Mouse (Mus musculus) forebrain, embryonic 16.5 days (tissue): ENCODE data around the gene Cux2. TPM values are rescaled to one million over a fixed set of nuclear protein-coding genes. Genes with fewer than 3 reads are reported as not detected.
A peak's percentile ranks its signal among the peaks of the same experiment; 100 is the strongest.

ENCODE experiments used
- ATAC-seq: fragments of 200-750 bp; cut with Nextera tagmentation; 2 replicates; pipeline ENCODE4 v1.8.0; 2017; ENCODE audit warnings: mild to moderate bottlenecking, moderate library complexity
- H3K27ac ChIP-seq: fragments of 300-500 bp; sonication (generic); 2 replicates; pipeline ENCODE4 v1.5.1; 2014; ENCODE audit warnings: low read length, control low read depth
- H3K27me3 ChIP-seq: fragments of 300-500 bp; sonication (generic); replicated peaks from 2 replicates; pipeline ENCODE4 v1.6.1; 2014; ENCODE audit warnings: low read length; ENCODE audit not compliant: control insufficient read depth, insufficient read depth
- H3K36me3 ChIP-seq: fragments of 300-500 bp; sonication (generic); 2 replicates; pipeline ENCODE4 v1.6.1; 2014; ENCODE audit not compliant: control insufficient read depth, insufficient read depth
- H3K4me1 ChIP-seq: fragments of 300-500 bp; sonication (generic); replicated peaks from 2 replicates; pipeline ENCODE4 v1.6.1; 2014; ENCODE audit warnings: low read length; ENCODE audit not compliant: control insufficient read depth, insufficient read depth
- H3K4me2 ChIP-seq: fragments of 300-500 bp; sonication (generic); 2 replicates; pipeline ENCODE4 v1.6.1; 2014; ENCODE audit warnings: mild to moderate bottlenecking, low read length, control low read depth
- H3K4me3 ChIP-seq: fragments of 300-500 bp; sonication (generic); replicated peaks from 2 replicates; pipeline ENCODE4 v1.5.1; 2014; ENCODE audit warnings: mild to moderate bottlenecking, low read length, control low read depth
- H3K9ac ChIP-seq: fragments of 300-500 bp; sonication (generic); replicated peaks from 2 replicates; pipeline ENCODE4 v1.6.1; 2014; ENCODE audit warnings: low read depth, low read length, control low read depth
- H3K9me3 ChIP-seq: fragments of 300-500 bp; sonication (generic); 2 replicates; pipeline ENCODE4 v1.6.1; 2016; ENCODE audit warnings: low read length; ENCODE audit not compliant: control insufficient read depth
- WGBS: fragments of 180-500 bp; shearing (Covaris S2); extraction: QIAGEN DNeasy Blood & Tissue Kit; methylation state at CpG from one replicate; pipeline ENCODE4 v1.1.7; 2014; 5-methylcytosine and 5-hydroxymethylcytosine counted together
- polyA plus RNA-seq: library from polyadenylated mRNA; unstranded; fragments of >200 nt; fragmentation: Nextera tagmentation; extraction: Ambion mirVana; gene quantifications from 2 replicates; pipeline ENCODE4 v1.2.1, GENCODE M21; 2015

Cux2 gene
- polyA plus RNA-seq, 1 experiment from 2014 or later, result 32.0 TPM

DNA sequence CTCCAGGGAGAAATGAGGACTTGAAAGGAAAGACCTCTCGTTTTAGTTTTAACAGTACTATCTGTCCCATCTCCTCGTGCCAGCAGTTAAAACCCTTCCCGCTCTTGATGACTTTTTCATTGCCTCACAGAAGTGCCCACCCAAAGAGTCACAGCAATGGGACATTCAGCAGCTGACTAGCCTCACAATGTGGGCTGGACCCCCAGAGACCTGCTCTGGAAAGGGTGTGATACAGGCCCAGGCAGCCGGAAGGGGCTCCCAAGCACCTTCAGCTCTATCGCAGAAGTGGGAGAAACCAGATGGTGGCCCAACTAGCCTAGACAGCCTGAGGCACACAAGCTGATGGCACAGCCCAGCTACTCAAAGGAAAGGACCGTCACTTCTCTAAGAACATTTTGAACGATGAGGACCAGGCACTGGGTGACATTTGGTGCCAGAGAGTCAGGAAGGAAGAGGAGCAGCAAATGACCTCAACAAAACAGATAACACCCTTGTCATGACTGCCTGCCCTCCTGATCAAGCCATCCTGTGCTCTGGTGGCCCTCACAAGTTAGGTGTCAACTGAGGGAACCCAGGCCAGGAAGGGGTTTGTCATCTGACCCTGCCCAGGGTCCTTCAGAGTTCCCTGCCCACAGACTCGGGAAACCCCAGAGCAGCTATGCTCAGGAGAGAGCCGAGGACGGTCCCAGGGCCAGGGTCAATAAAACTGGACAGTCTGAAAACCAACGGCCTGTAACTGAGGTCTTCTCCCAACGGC is 214.7 kb downstream of the Cux2 start:
- no peak for ATAC-seq
- H3K27me3 ChIP-seq, result peaks cover 24% of the 10 kb centered on the region
- H3K4me2 ChIP-seq, result peak overlapping the region; percentile 97
- peaks cover 35% of the 10 kb centered on the region for H3K4me1 ChIP-seq
- WGBS, result 54% methylated on average over 12 of the region's 12 CpGs
- no peak overlapping the region for H3K9ac ChIP-seq
- H3K9me3 ChIP-seq, result no peaks in the 10 kb centered on the region
- no peaks in the 10 kb centered on the region for H3K36me3 ChIP-seq
- no peak overlapping the region for H3K27ac ChIP-seq
- peak overlapping the region; percentile 58 for H3K4me3 ChIP-seq

DNA sequence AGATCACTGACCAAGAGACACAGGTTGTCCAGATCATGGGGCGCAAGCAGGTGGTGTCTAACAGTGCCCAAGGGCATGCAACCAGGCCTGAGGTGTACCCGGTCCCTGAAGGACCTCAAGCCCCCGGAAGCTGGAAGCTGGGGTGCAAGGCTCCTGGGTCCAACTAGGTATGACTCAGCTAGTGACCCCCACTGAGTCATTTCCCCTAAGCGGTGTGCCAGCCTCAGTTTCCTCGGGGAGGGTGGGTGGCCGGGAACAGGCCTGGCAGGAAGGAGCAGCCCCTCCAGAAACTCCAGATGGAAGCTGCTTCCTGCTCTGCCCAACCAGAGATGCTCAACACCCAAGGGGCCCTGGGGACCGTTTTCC is 215.7 kb downstream of the Cux2 start:
- ATAC-seq, result no peak
- Histone ChIP-seq H3K27me3 (peaks cover 21% of the 10 kb centered on the region), H3K4me3 (no peak overlapping the region), H3K4me2 (no peak overlapping the region), H3K36me3 (no peaks in the 10 kb centered on the region), H3K9ac (no peak overlapping the region), H3K4me1 (peaks cover 36% of the 10 kb centered on the region), H3K9me3 (no peaks in the 10 kb centered on the region), H3K27ac (no peak overlapping the region)
- WGBS, result 88% methylated on average over 7 of the region's 7 CpGs

DNA sequence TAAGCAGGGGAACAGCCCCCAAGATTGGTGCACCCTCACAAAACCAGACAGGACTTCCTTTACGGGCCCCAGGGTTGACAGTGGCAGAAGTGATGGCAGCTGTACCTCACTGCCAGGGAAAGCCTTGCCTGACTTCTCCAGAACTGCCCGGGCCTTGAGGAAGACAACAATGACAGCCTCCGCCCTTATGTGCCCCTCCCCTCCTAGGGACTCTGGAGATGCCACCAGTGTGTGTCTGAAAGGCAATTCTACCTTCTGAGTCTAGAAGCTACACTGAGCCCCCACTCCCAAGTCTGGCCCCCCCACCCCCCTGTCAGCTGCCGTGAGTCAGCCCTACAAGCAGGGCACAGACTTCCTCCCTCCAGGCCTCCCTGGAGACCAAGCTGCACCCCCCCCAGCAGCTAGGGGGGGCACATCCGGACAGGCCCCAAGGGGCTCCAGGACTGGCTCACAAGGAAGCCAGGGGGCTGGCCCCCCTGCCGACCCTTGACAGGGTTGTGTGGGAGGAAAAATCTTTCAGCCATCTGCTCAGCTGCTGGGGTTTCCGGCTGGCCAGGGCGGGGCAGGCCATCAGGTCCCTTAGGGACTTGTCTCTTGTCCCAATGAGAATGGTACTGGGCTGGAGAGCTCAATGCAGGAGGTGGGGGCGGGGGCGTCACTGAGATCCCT is 216.2 kb downstream of the Cux2 start:
- ATAC-seq, result no peak
- H3K27me3 ChIP-seq, result peaks cover 17% of the 10 kb centered on the region
- H3K4me2 ChIP-seq, result no peak overlapping the region
- H3K4me1 ChIP-seq, result peaks cover 37% of the 10 kb centered on the region
- no peak overlapping the region for H3K27ac ChIP-seq
- WGBS, result 78% methylated on average over 10 of the region's 10 CpGs
- no peak overlapping the region for H3K9ac ChIP-seq
- H3K9me3 ChIP-seq, result no peaks in the 10 kb centered on the region
- no peak overlapping the region for H3K4me3 ChIP-seq
- no peaks in the 10 kb centered on the region for H3K36me3 ChIP-seq

DNA sequence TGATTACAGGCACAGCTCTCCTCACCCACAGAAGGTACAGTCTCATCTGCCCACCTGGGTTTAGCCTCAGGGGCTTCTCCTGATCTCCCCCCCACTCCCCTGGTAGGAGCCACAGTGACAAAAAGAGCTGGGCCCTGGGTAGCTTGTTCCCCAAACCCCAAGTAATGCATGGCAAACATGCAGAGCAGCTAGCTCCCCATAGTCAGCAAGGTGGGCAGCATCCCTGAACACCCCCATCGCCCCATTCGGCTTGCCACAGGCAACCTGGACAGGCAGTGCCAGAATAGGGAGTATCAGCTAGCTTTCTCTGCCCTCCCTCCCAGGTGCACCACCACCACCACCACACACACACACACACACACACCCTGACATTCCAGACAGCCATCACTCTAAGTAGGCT is 216.7 kb downstream of the Cux2 start:
- peaks cover 13% of the 10 kb centered on the region for H3K27me3 ChIP-seq
- H3K9ac ChIP-seq, result no peak overlapping the region

DNA sequence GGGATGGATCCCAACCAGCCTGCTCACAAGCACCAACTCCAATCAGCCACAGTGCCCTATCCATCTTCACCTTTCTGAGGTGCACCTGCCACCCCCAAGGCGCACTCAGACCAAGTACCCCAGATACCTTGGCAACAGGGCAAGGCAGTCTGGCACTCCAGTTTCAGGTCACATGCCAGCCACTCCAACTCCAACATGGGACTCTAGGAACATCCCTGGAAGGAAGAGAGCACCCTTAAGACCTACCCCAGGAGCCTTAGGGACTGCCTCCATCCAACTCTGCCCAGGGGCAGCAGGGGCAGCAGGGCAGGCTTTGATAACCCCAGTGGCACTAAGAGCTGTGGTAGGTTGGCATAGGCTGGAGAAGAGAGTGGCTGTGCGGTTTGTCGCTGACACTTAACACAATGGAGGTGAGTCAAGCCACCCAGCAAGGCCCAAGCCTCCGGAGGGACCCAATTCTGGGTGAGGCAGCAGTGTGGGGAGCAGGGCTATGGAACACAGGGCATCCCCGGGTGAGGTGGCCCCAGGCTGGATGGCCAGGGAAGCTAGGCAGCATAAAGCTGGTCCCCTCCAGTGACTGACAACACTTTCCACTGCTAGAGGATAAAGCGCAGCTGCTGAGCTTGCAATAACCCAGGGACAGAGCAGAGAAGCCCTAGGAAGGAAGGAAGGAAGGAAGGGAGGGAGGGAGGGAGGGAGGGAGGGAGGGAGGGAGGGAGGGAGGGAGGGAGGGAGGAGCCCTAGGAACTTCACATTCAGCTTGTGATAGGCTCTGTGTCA is 217.3 kb downstream of the Cux2 start:
- H3K27ac ChIP-seq, result no peak overlapping the region
- no peak for ATAC-seq

More for the DNA sequence above, 216.7 kb downstream of the Cux2 start:
- Histone ChIP-seq H3K4me2 (no peak overlapping the region), H3K4me3 (no peak overlapping the region), H3K27ac (no peak overlapping the region), H3K4me1 (peaks cover 38% of the 10 kb centered on the region), H3K36me3 (no peaks in the 10 kb centered on the region), H3K9me3 (no peaks in the 10 kb centered on the region)
- ATAC-seq, result no peak
- 81% methylated on average over 2 of the region's 2 CpGs for whole genome bisulfite sequencing

DNA sequence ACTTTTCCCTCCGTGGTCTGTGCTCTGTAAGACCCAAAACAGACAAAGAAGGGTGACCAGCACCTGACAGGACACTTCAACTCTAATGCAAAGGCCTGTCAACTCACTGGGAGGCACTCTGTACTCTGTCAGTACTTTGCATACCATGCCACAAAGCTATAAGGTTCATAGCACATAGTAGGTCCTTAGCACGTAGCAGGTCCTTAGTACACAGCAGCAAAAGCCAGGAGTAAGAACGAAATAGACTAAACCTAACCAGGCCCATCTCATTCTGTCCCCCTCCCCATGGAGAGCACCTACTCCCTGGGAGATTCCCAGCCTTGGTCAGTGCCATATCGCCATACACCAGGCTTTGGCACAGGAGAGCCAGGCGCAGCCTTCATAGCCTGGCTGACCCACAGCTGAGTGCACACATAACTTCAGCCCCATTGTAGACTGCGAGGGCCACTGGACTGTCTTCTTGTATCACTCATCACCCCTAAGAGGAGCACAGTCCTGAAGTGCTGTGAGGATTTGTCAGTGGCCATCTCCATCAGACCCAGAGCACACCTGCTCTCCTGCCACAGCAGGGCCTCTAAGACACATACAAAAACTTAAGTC is 218.8 kb downstream of the Cux2 start:
- Histone ChIP-seq H3K36me3 (no peaks in the 10 kb centered on the region), H3K9me3 (no peaks in the 10 kb centered on the region), H3K4me1 (peaks cover 27% of the 10 kb centered on the region), H3K9ac (no peak overlapping the region), H3K27ac (no peak overlapping the region), H3K4me2 (no peak overlapping the region), H3K4me3 (no peak overlapping the region), H3K27me3 (peaks cover 2% of the 10 kb centered on the region; the same call in 1 of the 2 replicates)
- WGBS, result 86% methylated on average over 6 of the region's 6 CpGs
- ATAC-seq, result no peak

More for the DNA sequence above, 217.3 kb downstream of the Cux2 start:
- Histone ChIP-seq H3K4me1 (peaks cover 38% of the 10 kb centered on the region), H3K27me3 (peaks cover 9% of the 10 kb centered on the region), H3K9me3 (no peaks in the 10 kb centered on the region), H3K9ac (no peak overlapping the region), H3K4me3 (no peak overlapping the region), H3K36me3 (no peaks in the 10 kb centered on the region), H3K4me2 (no peak overlapping the region)
- WGBS, result 78% methylated on average over 6 of the region's 6 CpGs

DNA sequence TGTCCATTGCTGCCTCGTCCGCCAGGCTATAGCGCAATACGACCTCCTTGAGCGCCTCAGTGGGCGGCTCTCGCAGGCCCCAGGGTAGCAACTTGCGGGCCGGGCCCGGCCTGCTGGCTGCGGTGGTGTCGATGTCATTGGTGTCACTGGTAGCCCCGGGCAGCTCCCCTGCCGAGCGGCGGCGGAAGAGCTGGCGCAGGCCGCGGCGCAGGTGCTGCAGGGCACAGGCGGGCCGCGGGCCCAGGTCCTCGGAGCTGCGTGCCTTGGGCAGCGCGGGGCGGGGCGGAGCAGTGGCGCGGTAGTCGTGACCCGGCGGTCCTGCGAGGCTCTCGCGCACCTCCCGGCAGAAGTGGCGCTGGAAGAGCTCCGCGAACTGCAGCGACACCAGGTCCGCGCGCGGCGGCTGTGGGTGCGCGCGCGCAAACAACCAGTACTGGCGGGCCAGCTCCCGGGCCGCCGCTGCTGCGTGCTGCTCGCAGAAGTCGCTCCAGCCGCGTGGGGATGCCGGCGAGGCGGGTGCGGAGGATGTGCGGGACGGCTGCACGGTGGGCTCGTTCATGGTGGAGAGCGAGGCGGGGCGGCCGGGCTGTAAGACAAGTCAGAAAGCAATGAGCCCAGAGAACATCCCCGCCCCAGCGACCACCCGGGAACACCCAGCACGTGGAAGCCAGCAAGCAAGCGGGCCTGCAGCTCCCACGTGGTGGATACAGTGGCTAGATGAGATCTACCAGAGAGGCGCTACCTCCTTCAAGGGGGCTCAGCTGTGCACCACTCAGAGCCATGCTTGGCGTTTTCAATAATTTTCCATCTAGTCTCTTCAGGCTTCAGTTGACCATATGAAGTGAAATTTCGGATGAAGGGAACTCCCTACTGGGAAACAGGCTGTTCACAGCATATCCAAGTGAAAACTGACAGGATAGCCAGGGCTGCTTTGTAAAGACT is 221.1 kb downstream of the Cux2 start:
- Histone ChIP-seq H3K36me3 (no peaks in the 10 kb centered on the region), H3K9me3 (no peaks in the 10 kb centered on the region), H3K27ac (no peak overlapping the region), H3K9ac (peak overlapping the region; percentile 61), H3K4me2 (peak overlapping the region; percentile 95), H3K4me3 (peak overlapping the region; percentile 51), H3K27me3 (peaks cover 2% of the 10 kb centered on the region; the same call in 1 of the 2 replicates), H3K4me1 (peaks cover 18% of the 10 kb centered on the region)
- WGBS, result 5% methylated on average over 82 of the region's 82 CpGs
- peak; percentile 62 for ATAC-seq

DNA sequence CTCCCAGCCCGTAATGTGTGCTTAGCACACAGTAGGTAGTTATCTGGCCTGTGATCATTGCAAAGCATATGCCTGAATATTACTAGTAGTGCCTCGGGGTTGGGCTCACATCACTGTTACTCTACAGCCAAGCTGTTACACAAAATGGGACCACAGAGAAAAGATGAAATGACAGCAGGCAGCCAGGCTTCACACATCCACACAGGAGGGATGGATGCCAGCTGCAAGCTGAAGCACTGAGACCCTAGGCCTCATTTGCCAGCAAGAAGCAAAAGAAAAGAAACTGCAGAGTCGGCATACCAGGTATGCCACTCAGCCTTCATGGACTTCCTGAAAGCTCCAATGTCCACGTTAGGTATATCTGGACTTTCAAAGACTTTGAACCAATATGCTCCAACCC is 222.0 kb downstream of the Cux2 start:
- Histone ChIP-seq H3K4me2 (peak overlapping the region; percentile 95), H3K9ac (peak overlapping the region; percentile 61; the same call in 1 of the 2 replicates), H3K9me3 (no peaks in the 10 kb centered on the region), H3K27me3 (peaks cover 2% of the 10 kb centered on the region; the same call in 1 of the 2 replicates), H3K27ac (no peak overlapping the region; the same call in 1 of the 2 replicates), H3K36me3 (no peaks in the 10 kb centered on the region), H3K4me1 (peaks cover 18% of the 10 kb centered on the region), H3K4me3 (no peak overlapping the region)
- WGBS, result 48% methylated on average over 4 of the region's 4 CpGs
- ATAC-seq, result peak; percentile 41
